Mouse (Mus musculus): ENCODE data around the gene Tmem270.

DNA sequence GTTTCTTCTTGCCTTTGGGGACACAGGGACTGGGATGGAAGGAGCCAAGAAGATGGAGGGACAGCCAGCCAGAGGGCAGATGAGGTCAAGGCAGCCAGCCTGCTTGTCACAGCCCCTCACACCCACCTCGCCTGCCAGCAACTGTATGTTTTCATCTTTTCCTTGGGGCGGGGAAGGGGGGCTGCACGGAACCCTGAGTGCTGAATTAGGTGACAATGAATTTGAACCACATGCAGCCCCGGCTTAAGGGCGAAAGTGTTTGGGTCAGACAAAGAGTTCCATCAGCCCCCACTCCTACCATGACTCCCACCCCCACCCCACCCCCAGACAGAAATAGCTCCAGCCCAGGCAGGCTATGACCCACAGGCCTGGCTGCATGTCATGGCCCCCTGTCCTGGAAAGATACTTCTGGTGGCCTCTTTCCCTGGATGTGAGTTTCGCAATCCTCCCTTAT lies 15.9 kb downstream of the Tmem270 start:
- TF ChIP-seq CTCF (IDR thresholded peaks at IDR 0.05; ENCODE audit: insufficient read depth, low read length) (no peak), POLR2A (IDR thresholded peaks at IDR 0.05; ENCODE audit: borderline replicate concordance, extremely low read depth, low read depth, low read length) (no peak)

Data from lung, adult 2 months (tissue).